Mouse (Mus musculus): ENCODE results near the gene Gm20518. TPM values are rescaled to one million over a fixed set of nuclear protein-coding genes. Genes with fewer than 3 reads are reported as not detected.

The Gm20518 gene
- polyA plus RNA-seq, 1 experiment, result 7.7 TPM

- peak; percentile 65 for DNase-seq
- peaks cover 5% of the 10 kb centered on the region; the same call in 1 of the 2 replicates for H3K4me1 ChIP-seq (ENCODE audit: control insufficient read depth, insufficient read depth, low read length)
- H3K36me3 ChIP-seq (ENCODE audit: control insufficient read depth, insufficient read depth, low read length), result no peaks in the 10 kb centered on the region
- peak within 1 kb of the TSS; percentile 47 for H3K4me3 ChIP-seq (ENCODE audit: insufficient read depth, low read depth, low read length)
- peaks cover 3% of the 10 kb centered on the region; the same call in 1 of the 2 replicates for H3K27me3 ChIP-seq (replicated peaks; ENCODE audit: control insufficient read depth, insufficient read depth, low read length)
- TF ChIP-seq POLR2A (IDR thresholded peaks at IDR 0.05; ENCODE audit: low read depth, low read length), result no peak
- no peak for TF ChIP-seq CTCF (conservative IDR thresholded peaks at IDR 0.05; ENCODE audit: insufficient read depth, insufficient read length, low read depth, low read length)
- WGBS, result 5% methylated on average over 80 of the region's 81 CpGs
- peak within 1 kb of the TSS; percentile 71 for H3K27ac ChIP-seq (ENCODE audit: insufficient read depth, low read depth, low read length)
Observed at GRCm38 (mm10) chr16:17796971-17797811, 94.3 kb downstream of the Gm20518 start, which contains the start of gene Scarf2. Gene Scarf2, plus strand, starts transcription at chr16:17797282.

DNA sequence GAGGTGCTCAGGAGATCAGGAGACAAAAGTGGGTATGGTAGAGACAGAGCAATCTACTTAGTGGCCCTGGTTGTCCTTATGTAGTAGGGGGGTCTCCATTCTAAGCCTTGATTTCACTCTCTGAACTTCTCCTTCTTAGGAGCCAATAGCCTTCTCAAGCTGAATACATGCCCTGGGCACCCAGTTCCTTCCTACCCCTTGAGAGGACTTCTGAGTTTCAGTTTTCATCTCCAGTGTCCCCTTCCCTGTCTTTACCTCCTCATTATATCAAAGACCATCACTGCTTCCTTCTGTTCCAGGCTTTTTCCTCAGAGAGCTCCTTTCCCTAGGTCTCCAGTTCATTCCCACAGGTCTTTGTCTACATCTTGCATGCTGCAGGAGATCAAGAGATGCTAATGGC lies 95.0 kb downstream of the Gm20518 start:
- no peak for TF ChIP-seq CTCF (conservative IDR thresholded peaks at IDR 0.05; ENCODE audit: insufficient read depth, insufficient read length, low read depth, low read length)
- no peak for TF ChIP-seq POLR2A (IDR thresholded peaks at IDR 0.05; ENCODE audit: low read depth, low read length)
- DNase-seq, result no peak
- Histone ChIP-seq H3K36me3 (ENCODE audit: control insufficient read depth, insufficient read depth, low read length) (no peaks in the 10 kb centered on the region), H3K27ac (ENCODE audit: insufficient read depth, low read depth, low read length) (peak overlapping the region; percentile 29; the same call in 1 of the 2 replicates), H3K4me1 (ENCODE audit: control insufficient read depth, insufficient read depth, low read length) (peaks cover 5% of the 10 kb centered on the region; the same call in 1 of the 2 replicates), H3K27me3 (replicated peaks; ENCODE audit: control insufficient read depth, insufficient read depth, low read length) (peaks cover 3% of the 10 kb centered on the region; the same call in 1 of the 2 replicates), H3K4me3 (ENCODE audit: insufficient read depth, low read depth, low read length) (peak overlapping the region; percentile 47; the same call in 1 of the 2 replicates)

DNA sequence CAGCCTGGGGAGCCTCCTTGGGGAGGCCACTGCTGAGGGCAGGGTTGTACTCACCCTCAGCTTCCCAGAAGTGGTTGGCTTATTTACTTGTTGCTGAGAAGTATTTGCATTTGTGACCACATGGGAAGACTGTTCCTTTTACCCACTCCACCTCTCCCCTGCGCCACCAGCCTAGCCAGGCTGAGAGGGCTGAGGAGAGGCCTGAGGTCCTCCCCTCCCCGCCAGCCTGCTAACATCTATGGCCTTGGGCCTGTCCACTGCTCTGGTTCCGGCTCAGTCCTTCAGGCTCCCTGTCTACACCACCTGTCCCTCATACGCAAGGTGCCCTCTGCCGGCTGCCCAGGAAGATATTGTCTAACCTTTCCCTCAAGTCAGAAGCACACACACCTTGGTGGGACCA lies 95.8 kb downstream of the Gm20518 start:
- H3K27me3 ChIP-seq (replicated peaks; ENCODE audit: control insufficient read depth, insufficient read depth, low read length), result peaks cover 3% of the 10 kb centered on the region; the same call in 1 of the 2 replicates
- no peaks in the 10 kb centered on the region for H3K36me3 ChIP-seq (ENCODE audit: control insufficient read depth, insufficient read depth, low read length)
- H3K4me1 ChIP-seq (ENCODE audit: control insufficient read depth, insufficient read depth, low read length), result peaks cover 5% of the 10 kb centered on the region; the same call in 1 of the 2 replicates
- H3K4me3 ChIP-seq (ENCODE audit: insufficient read depth, low read depth, low read length), result no peak overlapping the region
- no peak for DNase-seq
- no peak for TF ChIP-seq CTCF (conservative IDR thresholded peaks at IDR 0.05; ENCODE audit: insufficient read depth, insufficient read length, low read depth, low read length)
- no peak overlapping the region for H3K27ac ChIP-seq (ENCODE audit: insufficient read depth, low read depth, low read length)
- 85% methylated on average over 5 of the region's 5 CpGs for whole genome bisulfite sequencing

DNA sequence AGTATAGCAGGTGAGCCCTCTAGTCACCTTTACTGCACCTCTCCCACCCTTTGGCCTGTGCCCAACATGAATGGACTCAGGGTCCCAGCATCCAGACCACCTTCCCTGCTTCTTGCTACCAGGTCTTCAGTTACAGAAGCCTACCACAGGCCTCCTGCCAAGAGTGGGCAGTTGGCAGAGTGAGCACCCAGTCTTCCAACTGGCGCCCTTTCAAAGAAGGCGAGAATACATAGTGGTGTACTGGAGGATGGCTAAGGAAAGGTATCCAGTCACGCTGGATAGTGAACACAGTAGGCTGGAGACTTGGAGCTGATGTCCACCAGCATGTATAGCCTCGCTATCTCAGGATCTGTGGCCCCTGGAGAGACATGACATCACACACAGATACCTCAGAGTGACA lies 97.4 kb downstream of the Gm20518 start:
- H3K27me3 ChIP-seq (replicated peaks; ENCODE audit: control insufficient read depth, insufficient read depth, low read length), result peaks cover 3% of the 10 kb centered on the region; the same call in 1 of the 2 replicates
- TF ChIP-seq POLR2A (IDR thresholded peaks at IDR 0.05; ENCODE audit: low read depth, low read length) (no peak), CTCF (conservative IDR thresholded peaks at IDR 0.05; ENCODE audit: insufficient read depth, insufficient read length, low read depth, low read length) (no peak)
- H3K4me1 ChIP-seq (ENCODE audit: control insufficient read depth, insufficient read depth, low read length), result peaks cover 5% of the 10 kb centered on the region; the same call in 1 of the 2 replicates
- no peak overlapping the region for H3K27ac ChIP-seq (ENCODE audit: insufficient read depth, low read depth, low read length)
- no peak for DNase-seq
- H3K36me3 ChIP-seq (ENCODE audit: control insufficient read depth, insufficient read depth, low read length), result peaks cover 2% of the 10 kb centered on the region
- WGBS, result 96% methylated on average over 4 of the region's 4 CpGs
- H3K4me3 ChIP-seq (ENCODE audit: insufficient read depth, low read depth, low read length), result no peak overlapping the region

DNA sequence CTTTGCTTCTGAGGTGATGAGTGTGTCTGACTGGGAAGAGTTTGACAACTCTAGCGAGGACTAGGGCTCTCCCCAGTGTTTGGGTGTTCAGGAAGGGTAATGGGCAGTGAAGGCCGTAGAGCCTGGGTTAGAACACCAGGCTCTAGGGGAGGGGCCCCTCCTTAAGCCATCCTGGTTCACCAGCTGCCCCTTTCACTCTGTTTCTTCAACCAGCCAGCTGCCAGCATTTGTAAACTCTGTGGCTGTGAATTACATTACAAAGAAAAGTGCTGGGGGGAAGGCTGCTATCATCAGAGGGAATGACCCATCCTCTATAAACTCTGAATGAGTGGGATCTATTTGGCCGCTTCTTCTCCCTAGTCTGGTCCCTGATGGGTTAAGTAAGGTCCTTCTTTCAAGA lies 98.7 kb downstream of the Gm20518 start:
- TF ChIP-seq POLR2A (IDR thresholded peaks at IDR 0.05; ENCODE audit: low read depth, low read length), result no peak
- TF ChIP-seq CTCF (conservative IDR thresholded peaks at IDR 0.05; ENCODE audit: insufficient read depth, insufficient read length, low read depth, low read length), result no peak
- Histone ChIP-seq H3K27ac (ENCODE audit: insufficient read depth, low read depth, low read length) (no peak overlapping the region), H3K36me3 (ENCODE audit: control insufficient read depth, insufficient read depth, low read length) (peaks cover 3% of the 10 kb centered on the region), H3K27me3 (replicated peaks; ENCODE audit: control insufficient read depth, insufficient read depth, low read length) (peaks cover 2% of the 10 kb centered on the region; the same call in 1 of the 2 replicates), H3K4me3 (ENCODE audit: insufficient read depth, low read depth, low read length) (no peak overlapping the region), H3K4me1 (ENCODE audit: control insufficient read depth, insufficient read depth, low read length) (0 out of 2 replicates have a peak, but pooled peaks cover 2% of the 10 kb centered on the region)
- no peak for DNase-seq
- 80% methylated on average over 3 of the region's 3 CpGs for whole genome bisulfite sequencing

DNA sequence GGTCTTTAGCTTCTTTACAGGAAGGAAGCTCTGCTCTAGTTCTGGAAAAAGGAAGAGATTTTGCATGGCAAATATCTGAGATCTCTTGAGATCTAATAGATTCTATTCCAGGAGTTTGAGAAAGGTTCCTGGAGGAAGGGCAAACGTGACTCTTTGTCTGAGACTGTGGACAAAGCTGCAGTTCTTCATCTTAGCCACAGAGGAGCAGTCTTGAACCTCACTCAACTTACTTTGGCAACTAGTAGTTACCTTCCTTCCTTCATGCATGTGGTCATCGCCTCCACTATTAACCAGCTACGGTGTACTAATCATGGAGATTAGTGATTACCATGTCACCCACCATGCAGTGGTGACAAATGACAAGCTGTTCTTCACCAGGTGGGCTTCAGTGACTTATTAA lies 106.1 kb downstream of the Gm20518 start:
- H3K27me3 ChIP-seq (replicated peaks; ENCODE audit: control insufficient read depth, insufficient read depth, low read length), result no peaks in the 10 kb centered on the region
- no peaks in the 10 kb centered on the region for H3K4me1 ChIP-seq (ENCODE audit: control insufficient read depth, insufficient read depth, low read length)
- no peak overlapping the region for H3K4me3 ChIP-seq (ENCODE audit: insufficient read depth, low read depth, low read length)
- no peak for TF ChIP-seq POLR2A (IDR thresholded peaks at IDR 0.05; ENCODE audit: low read depth, low read length)
- TF ChIP-seq CTCF (conservative IDR thresholded peaks at IDR 0.05; ENCODE audit: insufficient read depth, insufficient read length, low read depth, low read length), result no peak; the same call in 1 of the 2 replicates
- H3K36me3 ChIP-seq (ENCODE audit: control insufficient read depth, insufficient read depth, low read length), result peaks cover 10% of the 10 kb centered on the region
- WGBS, result 47% methylated on average over 3 of the region's 3 CpGs
- no peak for DNase-seq
- H3K27ac ChIP-seq (ENCODE audit: insufficient read depth, low read depth, low read length), result no peak overlapping the region

Other genes starting within 250 kb of the Gm20518 start
- 0.42 and 1.0 TPM in 2 replicates for gene Ccdc74a, start 245.2 kb downstream of the Gm20518 start, polyA plus RNA-seq (2012; rRNA removed)
- 48.6 and 54.3 TPM in 2 replicates for gene Med15, start 158.8 kb downstream of the Gm20518 start, polyA plus RNA-seq (2012; rRNA removed)
- gene Klhl22, start 132.1 kb downstream of the Gm20518 start, polyA plus RNA-seq (2012; rRNA removed), result 50.9 and 69.4 TPM in 2 replicates
- gene Scarf2, start 94.4 kb downstream of the Gm20518 start, polyA plus RNA-seq (2012; rRNA removed), result 26.8 and 38.2 TPM in 2 replicates
- 6.2 and 7.9 TPM in 2 replicates for gene B830017H08Rik, start 58.5 kb downstream of the Gm20518 start, polyA plus RNA-seq (2012; rRNA removed)
- 372 and 440 TPM in 2 replicates for gene Car15, start 53.3 kb downstream of the Gm20518 start, polyA plus RNA-seq (2012; rRNA removed)
- 0.12 and 0.14 TPM in 2 replicates for gene Tssk1, start 2.6 kb upstream of the Gm20518 start, polyA plus RNA-seq (2012; rRNA removed)
- 99.8 and 127 TPM in 2 replicates for gene Dgcr2, start 6.9 kb upstream of the Gm20518 start, polyA plus RNA-seq (2012; rRNA removed)
- 0.05 and 0.27 TPM in 2 replicates for gene Tssk2, start 7.0 kb upstream of the Gm20518 start, polyA plus RNA-seq (2012; rRNA removed)
- 14.2 and 16.2 TPM in 2 replicates for gene Ess2, start 19.7 kb upstream of the Gm20518 start, polyA plus RNA-seq (2012; rRNA removed)
- not detected in 2 replicates for gene Gsc2, start 23.4 kb upstream of the Gm20518 start, polyA plus RNA-seq (2012; rRNA removed)
- 300 and 304 TPM in 2 replicates for gene Slc25a1, start 36.5 kb upstream of the Gm20518 start, polyA plus RNA-seq (2012; rRNA removed)
- not detected in 2 replicates for gene Vpreb2, start 88.8 kb upstream of the Gm20518 start, polyA plus RNA-seq (2012; rRNA removed)
- 135 and 142 TPM in 2 replicates for gene Dgcr6, start 161.2 kb upstream of the Gm20518 start, polyA plus RNA-seq (2012; rRNA removed)
- 397 and 415 TPM in 2 replicates for gene Prodh, start 198.5 kb upstream of the Gm20518 start, polyA plus RNA-seq (2012; rRNA removed)
- gene Rtn4r, start 236.0 kb upstream of the Gm20518 start, polyA plus RNA-seq (2012; rRNA removed), result 18.9 and 26.7 TPM in 2 replicates